Comparison of ENCODE assay signal across 7 mouse cellular contexts in genomic region chr7:18990601-18991295, GRCm38 (mm10). TPM values are rescaled to one million over a fixed set of nuclear protein-coding genes. Genes with fewer than 3 reads are reported as not detected.
DNase-seq lines count a peak whose midpoint lies in the region; ATAC-seq lines count a peak whose summit lies in the region.

Mypop (plus strand) TSS chr7:18991245.

- DNase-seq in adrenal gland, adult 2 months = peak; percentile 99
- DNase-seq in embryo, embryonic 11.5 days (ENCODE audit: low read depth, low spot score) = peak; percentile 100
- DNase-seq in gastrocnemius, postnatal 36 days = peak; percentile 99 to 100
- peak; percentile 100 for DNase-seq in left cerebral cortex, postnatal 25 days (ENCODE audit: low spot score in 2 of 2)
- DNase-seq in midbrain, embryonic 10.5 days (ENCODE audit: low spot score) = peak; percentile 100
- peak; percentile 99 for DNase-seq in right cerebral cortex, postnatal 4 days

- no peaks in the 10 kb centered on the region for H3K9me3 ChIP-seq in intestine, embryonic 15.5 days
- H3K9me3 ChIP-seq in midbrain, embryonic 10.5 days (replicated peaks) = no peaks in the 10 kb centered on the region

- intact Hi-C loops in gastrocnemius, postnatal 36 days (cut with DNase I) = loop anchor here (5.0 kb wide), 1 partner anchor 83 kb away; no protein-coding TSS in a partner anchor
- intact Hi-C loops in left cerebral cortex, postnatal 25 days (cut with DNase I) = loop anchor here (2.0 to 5.0 kb wide), 2 partner anchors 66 to 93 kb away; partner anchors contain the start of gene Nova2

- WGBS in intestine, embryonic 15.5 days = under 1% methylated on average over 36 of the region's 37 CpGs
- under 1% methylated on average over 37 of the region's 37 CpGs for WGBS in midbrain, embryonic 10.5 days

- H3K27ac ChIP-seq in intestine, embryonic 15.5 days = peak within 1 kb of the TSS; percentile 54
- H3K27ac ChIP-seq in midbrain, embryonic 10.5 days (replicated peaks) = peak within 1 kb of the TSS; percentile 85

- peak; percentile 96 for ATAC-seq in intestine, embryonic 15.5 days

- H3K4me1 ChIP-seq in intestine, embryonic 15.5 days (replicated peaks) = peaks cover 11% of the 10 kb centered on the region
- peaks cover 36% of the 10 kb centered on the region for H3K4me1 ChIP-seq in midbrain, embryonic 10.5 days

- peak within 1 kb of the TSS; percentile 47 for H3K4me3 ChIP-seq in intestine, embryonic 15.5 days (replicated peaks)
- H3K4me3 ChIP-seq in midbrain, embryonic 10.5 days = peak within 1 kb of the TSS; percentile 63

- peak within 1 kb of the TSS; percentile 59 for H3K9ac ChIP-seq in intestine, embryonic 15.5 days

- H3K36me3 ChIP-seq in intestine, embryonic 15.5 days = no peaks in the 10 kb centered on the region
- no peaks in the 10 kb centered on the region for H3K36me3 ChIP-seq in midbrain, embryonic 10.5 days

- H3K27me3 ChIP-seq in intestine, embryonic 15.5 days (replicated peaks) = peaks cover 22% of the 10 kb centered on the region
- peaks cover 35% of the 10 kb centered on the region for H3K27me3 ChIP-seq in midbrain, embryonic 10.5 days (ENCODE audit: low read depth, poor library complexity, severe bottlenecking)

- peak within 1 kb of the TSS; percentile 93 for H3K4me2 ChIP-seq in intestine, embryonic 15.5 days (replicated peaks)

RNA-seq across cellular contexts. Expression of gene Mypop, which starts in this region (rescaled TPM):
- 10 to 100 TPM in 1 of 2 experiments, 1 to 10 TPM in 1; 8.9 to 16.8 TPM for total RNA-seq in adrenal gland, adult 2 months (2021)
- 36.5 and 39.8 TPM in 2 replicates for polyA plus RNA-seq in adrenal gland, adult 2 months (2012; rRNA removed)
- 1 to 10 TPM; 4.7 to 6.4 TPM for total RNA-seq in gastrocnemius, postnatal 36 days (2021)
- polyA plus RNA-seq in intestine, embryonic 15.5 days (2015; fragmentation: Nextera tagmentation; extraction: Ambion mirVana) = 2.5 and 2.9 TPM in 2 replicates
- total RNA-seq in left cerebral cortex, postnatal 25 days (2021) = 10 to 100 TPM; 50.4 to 53.3 TPM
- polyA plus RNA-seq in midbrain, embryonic 10.5 days (2016; fragmentation: Nextera tagmentation; extraction: Ambion mirVana) = 4.0 and 4.1 TPM in 2 replicates

Comparison
In these comparisons a context has a peak if more than half of its experiments do, and no peak if none do; other contexts are left out.
1. Peak in every context shown above with its lines: DNase-seq, ATAC-seq, H3K4me3 ChIP-seq and H3K27ac ChIP-seq.